Mouse (Mus musculus) heart, embryonic 16.5 days (tissue): ENCODE data around the gene Mst1r. TPM values are rescaled to one million over a fixed set of nuclear protein-coding genes. Genes with fewer than 3 reads are reported as not detected.

ENCODE experiments used
- ATAC-seq: fragments of 200-750 bp; cut with Nextera tagmentation; replicated peaks from 2 replicates; pipeline ENCODE4 v1.8.0; 2017; ENCODE audit warnings: moderate number of reproducible peaks; ENCODE audit not compliant: insufficient read depth, low FRiP score; ENCODE audit errors: extremely low read depth
- H3K27ac ChIP-seq: fragments of 300-500 bp; sonication (generic); 2 replicates; pipeline ENCODE4 v1.5.1; 2014; ENCODE audit warnings: mild to moderate bottlenecking, low read length, control low read depth, moderate library complexity
- H3K27me3 ChIP-seq: fragments of 300-500 bp; sonication (generic); 2 replicates; pipeline ENCODE4 v1.6.1; 2014; ENCODE audit warnings: low read length, mixed read lengths; ENCODE audit not compliant: control insufficient read depth, insufficient read depth
- H3K36me3 ChIP-seq: fragments of 300-500 bp; sonication (generic); 2 replicates; pipeline ENCODE4 v1.6.1; 2014; ENCODE audit not compliant: control insufficient read depth, insufficient read depth
- H3K4me1 ChIP-seq: fragments of 300-500 bp; sonication (generic); 2 replicates; pipeline ENCODE4 v1.6.1; 2014; ENCODE audit warnings: low read length, mixed read lengths; ENCODE audit not compliant: control insufficient read depth, insufficient read depth
- H3K4me2 ChIP-seq: fragments of 300-500 bp; sonication (generic); 2 replicates; pipeline ENCODE4 v1.6.1; 2014; ENCODE audit warnings: low read depth, mild to moderate bottlenecking, control low read depth, low read length
- H3K4me3 ChIP-seq: fragments of 300-500 bp; sonication (generic); 2 replicates; pipeline ENCODE4 v1.5.1; 2014; ENCODE audit warnings: mild to moderate bottlenecking, control low read depth, low read length
- H3K9ac ChIP-seq: fragments of 300-500 bp; sonication (generic); 2 replicates; pipeline ENCODE4 v1.6.1; 2014; ENCODE audit warnings: low read length, control low read depth
- H3K9me3 ChIP-seq: fragments of 300-500 bp; sonication (generic); replicated peaks from 2 replicates; pipeline ENCODE4 v1.6.1; 2016; ENCODE audit warnings: low read length; ENCODE audit not compliant: control insufficient read depth
- WGBS: fragments of 180-500 bp; shearing (Covaris S2); extraction: QIAGEN DNeasy Blood & Tissue Kit; methylation state at CpG from one replicate; pipeline ENCODE4 v1.1.7; 2014; 5-methylcytosine and 5-hydroxymethylcytosine counted together
- polyA plus RNA-seq: library from polyadenylated mRNA; unstranded; fragments of >200 nt; fragmentation: Nextera tagmentation; extraction: Ambion mirVana; gene quantifications from 2 replicates; pipeline ENCODE4 v1.2.1, GENCODE M21; 2015

Gene Mst1r
- polyA plus RNA-seq, 1 experiment from 2014 or later: 2.8 TPM

- peak overlapping the region; percentile 54 for H3K4me3 ChIP-seq
- H3K27me3 ChIP-seq: no peaks in the 10 kb centered on the region; the same call in 1 of the 2 replicates
- peaks cover 20% of the 10 kb centered on the region for H3K4me1 ChIP-seq
- no peaks in the 10 kb centered on the region for H3K36me3 ChIP-seq
- WGBS: 50% methylated on average over 31 of the region's 31 CpGs
- no peaks in the 10 kb centered on the region for H3K9me3 ChIP-seq
- no peak for ATAC-seq
- peak overlapping the region; percentile 18; the same call in 1 of the 2 replicates for H3K27ac ChIP-seq
- peak overlapping the region; percentile 74 for H3K9ac ChIP-seq
- H3K4me2 ChIP-seq: peak overlapping the region; percentile 88
These were observed 511 bp downstream of the Mst1r start for GRCm38 (mm10) chr9:107906967-107907800.

DNA sequence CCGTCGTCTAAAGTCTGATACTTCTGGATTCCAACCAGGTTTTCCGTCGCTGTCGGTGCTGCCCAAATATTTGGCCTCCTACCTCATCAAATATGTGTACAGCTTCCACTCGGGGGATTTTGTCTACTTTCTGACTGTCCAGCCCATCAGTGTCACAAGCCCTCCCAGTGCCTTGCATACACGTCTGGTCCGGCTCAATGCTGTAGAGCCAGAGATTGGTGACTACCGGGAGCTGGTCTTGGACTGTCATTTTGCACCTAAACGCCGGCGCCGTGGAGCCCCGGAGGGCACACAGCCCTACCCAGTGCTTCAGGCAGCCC, 1.1 kb downstream of the Mst1r start:
- H3K27ac ChIP-seq: peak overlapping the region; percentile 13; the same call in 1 of the 2 replicates
- H3K4me2 ChIP-seq: peak overlapping the region; percentile 88
- H3K9me3 ChIP-seq: no peaks in the 10 kb centered on the region
- ATAC-seq: no peak
- no peaks in the 10 kb centered on the region for H3K36me3 ChIP-seq
- peak overlapping the region; percentile 54 for H3K4me3 ChIP-seq
- H3K4me1 ChIP-seq: peaks cover 20% of the 10 kb centered on the region
- WGBS: 70% methylated on average over 14 of the region's 14 CpGs
- H3K27me3 ChIP-seq: no peaks in the 10 kb centered on the region; the same call in 1 of the 2 replicates
- peak overlapping the region; percentile 50 for H3K9ac ChIP-seq

DNA sequence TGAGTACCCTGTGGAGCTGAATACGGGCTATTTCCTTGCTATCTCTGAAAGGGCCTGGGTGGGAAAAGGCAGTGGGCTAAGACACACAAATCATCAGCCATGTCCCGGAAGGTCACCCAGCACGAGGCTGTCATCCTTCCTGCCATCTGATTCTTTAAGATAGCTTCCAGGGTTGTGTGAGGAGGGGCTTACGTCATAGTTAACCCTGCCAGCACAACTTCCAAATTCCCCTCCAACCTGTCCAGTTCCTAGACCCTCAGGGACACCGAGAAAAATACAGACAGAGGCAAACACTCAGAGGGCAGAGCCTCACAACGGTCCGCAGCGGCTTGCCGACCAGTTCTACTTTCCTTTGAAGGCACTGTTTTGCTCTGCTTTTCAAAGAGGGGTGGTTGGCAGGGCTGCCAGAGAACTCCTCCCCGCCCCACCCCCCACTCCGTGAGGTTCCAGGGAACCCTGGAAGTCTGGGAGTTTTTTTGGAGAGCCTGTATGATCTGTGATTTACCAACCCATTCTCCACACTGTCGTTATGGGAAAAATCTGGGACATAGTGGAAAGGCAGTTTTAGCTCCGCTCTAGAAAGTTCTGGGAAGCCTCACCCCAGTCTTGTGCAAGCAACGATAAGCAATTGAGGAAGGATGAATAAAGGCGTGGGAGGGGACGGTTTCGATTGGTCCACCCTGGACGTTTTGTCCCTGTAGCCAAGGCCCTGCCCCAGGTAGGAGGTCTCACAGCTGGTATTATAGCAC, 1.9 kb downstream of the Mst1r start:
- H3K36me3 ChIP-seq: no peaks in the 10 kb centered on the region
- peak overlapping the region; percentile 54 for H3K4me3 ChIP-seq
- H3K9ac ChIP-seq: peak overlapping the region; percentile 50
- H3K4me2 ChIP-seq: peak overlapping the region; percentile 88
- no peaks in the 10 kb centered on the region; the same call in 1 of the 2 replicates for H3K27me3 ChIP-seq
- H3K4me1 ChIP-seq: peaks cover 20% of the 10 kb centered on the region
- 39% methylated on average over 18 of the region's 18 CpGs for WGBS
- no peak for ATAC-seq
- H3K27ac ChIP-seq: peak overlapping the region; percentile 31
- no peaks in the 10 kb centered on the region for H3K9me3 ChIP-seq

GRCm38 (mm10) chr9:107910025-107910769, 3.5 kb downstream of the Mst1r start:
- H3K9ac ChIP-seq: no peak overlapping the region
- H3K27ac ChIP-seq: no peak overlapping the region

DNA sequence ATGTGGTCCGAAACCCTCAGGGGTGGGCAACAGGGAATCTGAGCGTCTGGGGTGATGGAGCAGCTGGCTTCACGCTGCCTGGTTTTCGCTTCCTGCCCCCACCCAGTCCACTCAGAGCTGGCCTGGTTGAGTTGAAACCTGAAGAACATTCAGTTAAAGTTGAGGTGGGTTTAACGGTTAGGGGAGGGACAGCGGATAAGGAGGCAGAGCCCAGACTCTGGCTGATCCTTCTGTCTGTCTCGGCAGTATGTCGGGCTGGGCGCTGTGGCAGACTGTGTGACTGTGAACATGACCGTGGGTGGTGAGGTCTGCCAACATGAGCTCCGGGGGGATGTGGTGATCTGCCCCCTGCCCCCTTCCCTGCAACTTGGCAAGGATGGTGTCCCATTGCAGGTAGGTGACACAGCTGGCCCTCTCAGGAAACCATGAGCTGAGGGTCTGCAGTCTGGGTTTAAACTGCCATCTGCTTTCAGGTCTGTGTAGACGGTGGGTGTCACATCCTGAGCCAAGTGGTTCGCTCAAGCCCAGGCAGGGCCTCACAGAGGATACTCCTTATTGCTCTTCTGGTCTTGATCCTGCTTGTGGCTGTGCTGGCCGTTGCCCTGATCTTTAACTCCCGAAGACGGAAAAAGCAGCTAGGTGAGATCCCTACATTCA, 8.2 kb downstream of the Mst1r start:
- no peak overlapping the region for H3K4me2 ChIP-seq
- ATAC-seq: no peak
- no peak overlapping the region for H3K27ac ChIP-seq
- WGBS: 73% methylated on average over 16 of the region's 16 CpGs
- H3K9me3 ChIP-seq: no peaks in the 10 kb centered on the region
- H3K4me1 ChIP-seq: no peaks in the 10 kb centered on the region
- H3K27me3 ChIP-seq: 0 out of 2 replicates have a peak, but pooled peaks cover 4% of the 10 kb centered on the region
- H3K9ac ChIP-seq: no peak overlapping the region
- H3K36me3 ChIP-seq: no peaks in the 10 kb centered on the region
- no peak overlapping the region for H3K4me3 ChIP-seq

More at GRCm38 (mm10) chr9:107910025-107910769, 3.5 kb downstream of the Mst1r start:
- no peaks in the 10 kb centered on the region for H3K36me3 ChIP-seq
- no peak for ATAC-seq
- H3K9me3 ChIP-seq: no peaks in the 10 kb centered on the region
- peaks cover 18% of the 10 kb centered on the region for H3K4me1 ChIP-seq
- no peak overlapping the region for H3K4me3 ChIP-seq
- H3K27me3 ChIP-seq: no peaks in the 10 kb centered on the region; the same call in 1 of the 2 replicates
- 75% methylated on average over 15 of the region's 15 CpGs for WGBS
- H3K4me2 ChIP-seq: no peak overlapping the region

GRCm38 (mm10) chr9:107917895-107918608, 11.4 kb downstream of the Mst1r start:
- H3K9ac ChIP-seq: no peak overlapping the region
- 28% methylated on average over 13 of the region's 13 CpGs for WGBS

GRCm38 (mm10) chr9:107918884-107919283, 12.2 kb downstream of the Mst1r start:
- no peak for ATAC-seq

More at GRCm38 (mm10) chr9:107917895-107918608, 11.4 kb downstream of the Mst1r start:
- Histone ChIP-seq H3K4me1 (no peaks in the 10 kb centered on the region), H3K4me2 (no peak overlapping the region), H3K4me3 (no peak overlapping the region), H3K27ac (no peak overlapping the region), H3K36me3 (no peaks in the 10 kb centered on the region), H3K27me3 (0 out of 2 replicates have a peak, but pooled peaks cover 4% of the 10 kb centered on the region), H3K9me3 (no peaks in the 10 kb centered on the region)
- ATAC-seq: no peak

DNA sequence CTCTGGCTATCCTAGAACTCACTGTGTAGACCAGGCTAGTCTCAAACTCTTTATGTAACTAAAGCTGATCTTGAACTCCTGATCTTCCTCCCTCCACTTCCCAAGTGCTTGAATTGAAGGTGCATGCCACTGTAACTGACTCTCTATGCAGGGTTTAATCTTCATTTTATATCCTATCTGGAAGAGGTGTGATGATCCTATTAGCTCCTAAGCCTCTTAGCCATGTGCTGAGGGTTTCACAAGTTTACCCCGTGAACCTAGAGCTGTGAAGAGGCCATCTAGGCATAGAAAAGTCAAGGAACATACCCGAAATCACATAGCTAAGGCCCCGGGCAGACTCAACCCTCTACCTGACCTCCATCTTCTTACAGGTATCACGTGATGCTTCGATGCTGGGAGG, 12.8 kb downstream of the Mst1r start:
- no peak overlapping the region for H3K4me2 ChIP-seq
- no peak for ATAC-seq
- WGBS: 75% methylated on average over 5 of the region's 5 CpGs

More at GRCm38 (mm10) chr9:107918884-107919283, 12.2 kb downstream of the Mst1r start:
- WGBS: 79% methylated on average over 6 of the region's 6 CpGs
- H3K9ac ChIP-seq: no peak overlapping the region
- no peaks in the 10 kb centered on the region for H3K36me3 ChIP-seq
- no peak overlapping the region for H3K4me2 ChIP-seq
- no peak overlapping the region for H3K4me3 ChIP-seq
- H3K4me1 ChIP-seq: peaks cover 3% of the 10 kb centered on the region
- H3K9me3 ChIP-seq: no peaks in the 10 kb centered on the region
- no peak overlapping the region for H3K27ac ChIP-seq
- H3K27me3 ChIP-seq: 0 out of 2 replicates have a peak, but pooled peaks cover 4% of the 10 kb centered on the region

More for the DNA sequence above, 12.8 kb downstream of the Mst1r start:
- Histone ChIP-seq H3K27me3 (0 out of 2 replicates have a peak, but pooled peaks cover 4% of the 10 kb centered on the region), H3K9me3 (no peaks in the 10 kb centered on the region), H3K36me3 (no peaks in the 10 kb centered on the region), H3K4me1 (peaks cover 9% of the 10 kb centered on the region), H3K27ac (no peak overlapping the region), H3K9ac (no peak overlapping the region), H3K4me3 (no peak overlapping the region)
